Mouse (Mus musculus): ENCODE measurements around the gene 3830403N18Rik.
"Not testable (repeated sequence)": the region's sequence is repeated elsewhere in the genome, so short reads cannot be mapped to it uniquely, and the experiment has no call there.

Gene 3830403N18Rik

GRCm38 (mm10) chrX:56136336-56136909 is at the start of gene 3830403N18Rik:
3830403N18Rik (plus strand) TSS chrX:56136572.
- not testable (repeated sequence) for DNase-seq

- no peak for DNase-seq
Measured at GRCm38 (mm10) chrX:56151396-56151795, 15.0 kb downstream of the 3830403N18Rik start.

- not testable (repeated sequence) for DNase-seq
Measured at GRCm38 (mm10) chrX:56186449-56186848, 50.1 kb downstream of the 3830403N18Rik start.

Measured in kidney, adult 11 months (tissue).